Mouse (Mus musculus): ENCODE data around the gene Ear10. TPM values are rescaled to one million over a fixed set of nuclear protein-coding genes. Genes with fewer than 3 reads are reported as not detected.
"Not testable (repeated sequence)": the region's sequence is repeated elsewhere in the genome, so short reads cannot be mapped to it uniquely, and the experiment has no call there.

Ear10 gene
- polyA plus RNA-seq, 1 experiment from 2014 or later: not detected

DNA sequence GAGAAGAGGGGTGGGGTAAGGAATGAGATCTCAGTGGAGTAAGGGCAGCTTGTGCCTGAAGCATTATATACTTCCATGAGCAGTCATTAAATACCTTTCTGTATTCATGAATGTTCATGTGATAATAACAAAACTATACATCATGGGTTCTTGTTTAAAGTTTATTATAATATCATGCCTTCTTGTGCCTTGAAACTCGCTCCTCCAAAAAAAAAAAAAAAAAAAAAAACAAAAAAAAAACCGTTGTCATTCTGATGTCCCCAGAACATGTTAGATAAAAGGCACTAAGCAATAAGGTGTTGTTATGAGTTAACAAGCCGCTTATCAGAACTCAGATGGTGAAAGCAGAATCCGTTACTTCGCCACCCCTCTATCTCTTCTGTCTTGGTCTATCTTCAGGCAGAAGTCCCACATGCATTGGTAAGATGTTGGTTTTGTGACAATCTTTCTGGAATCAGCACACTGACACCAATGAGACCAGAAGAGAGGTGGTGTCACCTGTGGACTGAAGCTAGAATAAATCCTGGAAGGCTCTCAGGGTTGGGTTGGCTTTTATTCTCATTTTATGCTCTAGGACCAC lies 43.3 kb downstream of the Ear10 start:
- WGBS: 91% methylated on average over 5 of the region's 5 CpGs
- not testable (repeated sequence) for H3K27ac ChIP-seq; ATAC-seq (ENCODE audit: low FRiP score); H3K4me1 ChIP-seq (replicated peaks); H3K4me3 ChIP-seq; H3K9ac ChIP-seq; H3K4me2 ChIP-seq; H3K9me3 ChIP-seq; H3K27me3 ChIP-seq; H3K36me3 ChIP-seq

DNA sequence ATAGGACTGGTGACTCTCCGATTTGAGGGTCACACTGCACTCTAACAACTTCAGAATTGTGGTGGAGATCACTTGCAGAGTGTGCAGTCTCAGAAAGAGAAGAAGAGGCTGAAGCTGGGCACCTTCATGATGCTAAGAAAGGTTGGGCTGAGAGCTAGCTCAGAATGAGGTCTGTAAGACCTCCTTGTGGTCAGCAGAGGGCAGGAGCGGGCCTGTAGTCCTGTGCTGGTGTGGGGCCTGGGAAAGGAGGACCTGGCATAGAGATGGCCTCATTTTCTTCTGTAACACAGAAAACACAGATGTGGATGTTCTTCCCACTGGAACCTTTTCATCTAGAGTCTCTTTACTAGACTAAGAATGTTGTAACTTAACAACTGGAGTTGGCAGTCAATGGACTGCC lies 45.6 kb downstream of the Ear10 start:
- not testable (repeated sequence) for H3K4me2 ChIP-seq

GRCm38 (mm10) chr14:43875417-43875816 lies 47.9 kb downstream of the Ear10 start, which contains the start of gene Ear1:
Ear1 (minus strand) TSS chr14:43875517.
- not testable (repeated sequence) for H3K4me2 ChIP-seq; H3K9ac ChIP-seq; H3K27me3 ChIP-seq; H3K36me3 ChIP-seq; H3K4me3 ChIP-seq; H3K9me3 ChIP-seq; H3K4me1 ChIP-seq (replicated peaks); ATAC-seq (ENCODE audit: low FRiP score); H3K27ac ChIP-seq
- 93% methylated on average over 3 of the region's 3 CpGs for WGBS

More for the DNA sequence above, 45.6 kb downstream of the Ear10 start:
- ATAC-seq (ENCODE audit: low FRiP score); H3K27me3 ChIP-seq; H3K4me3 ChIP-seq; H3K36me3 ChIP-seq; H3K9me3 ChIP-seq; H3K4me1 ChIP-seq (replicated peaks); H3K9ac ChIP-seq; H3K27ac ChIP-seq: not testable (repeated sequence)
- 58% methylated on average over 1 of the region's 2 CpGs for WGBS

GRCm38 (mm10) chr14:43874862-43875261 lies 48.5 kb downstream of the Ear10 start:
- 90% methylated on average over 3 of the region's 3 CpGs for WGBS
- not testable (repeated sequence) for H3K27ac ChIP-seq; H3K4me2 ChIP-seq; H3K9ac ChIP-seq; H3K4me3 ChIP-seq; H3K27me3 ChIP-seq; H3K4me1 ChIP-seq (replicated peaks); H3K36me3 ChIP-seq; H3K9me3 ChIP-seq; ATAC-seq (ENCODE audit: low FRiP score)

Other genes with a start within 250 kb of the Ear10 start
- gene Gm8165, start 246.4 kb downstream of the Ear10 start, polyA plus RNA-seq (2015; fragmentation: Nextera tagmentation; extraction: Ambion mirVana): not detected in 2 replicates
- gene Gm7324, start 225.7 kb downstream of the Ear10 start, polyA plus RNA-seq (2015; fragmentation: Nextera tagmentation; extraction: Ambion mirVana): 0.49 and 1.1 TPM in 2 replicates
- gene Gm16506, start 196.1 kb downstream of the Ear10 start, polyA plus RNA-seq (2015; fragmentation: Nextera tagmentation; extraction: Ambion mirVana): not detected in 2 replicates
- not detected in 2 replicates for gene Gm6526, start 175.7 kb downstream of the Ear10 start, polyA plus RNA-seq (2015; fragmentation: Nextera tagmentation; extraction: Ambion mirVana)
- not detected in 2 replicates for gene Gm8180, start 138.8 kb downstream of the Ear10 start, polyA plus RNA-seq (2015; fragmentation: Nextera tagmentation; extraction: Ambion mirVana)
- gene Ear1, start 48.0 kb downstream of the Ear10 start, polyA plus RNA-seq (2015; fragmentation: Nextera tagmentation; extraction: Ambion mirVana): not detected in 2 replicates
- 7.7 and 9.2 TPM in 2 replicates for gene Gm8113, start 1.8 kb upstream of the Ear10 start, polyA plus RNA-seq (2015; fragmentation: Nextera tagmentation; extraction: Ambion mirVana)
- gene Ang5, start 33.5 kb upstream of the Ear10 start, polyA plus RNA-seq (2015; fragmentation: Nextera tagmentation; extraction: Ambion mirVana): not detected in 2 replicates
- not detected in 2 replicates for gene Ang6, start 78.7 kb upstream of the Ear10 start, polyA plus RNA-seq (2015; fragmentation: Nextera tagmentation; extraction: Ambion mirVana)
- gene Ear2, start 179.1 kb upstream of the Ear10 start, polyA plus RNA-seq (2015; fragmentation: Nextera tagmentation; extraction: Ambion mirVana): not detected in 2 replicates
- gene Gm3327, start 200.3 kb upstream of the Ear10 start, polyA plus RNA-seq (2015; fragmentation: Nextera tagmentation; extraction: Ambion mirVana): not detected in 2 replicates

Measured in hindbrain, embryonic 13.5 days (tissue).